Mouse (Mus musculus): ENCODE measurements around the gene Gm47841. TPM values are rescaled to one million over a fixed set of nuclear protein-coding genes. Genes with fewer than 3 reads are reported as not detected.

Gene Gm47841
- polyA plus RNA-seq, 1 experiment = not detected

GRCm38 (mm10) chr15:101001685-101002084, 45.5 kb downstream of the Gm47841 start:
- Histone ChIP-seq H3K9me3 (ENCODE audit: control insufficient read depth, low read length) (no peaks in the 10 kb centered on the region), H3K36me3 (ENCODE audit: control insufficient read depth) (no peaks in the 10 kb centered on the region), H3K4me1 (ENCODE audit: control insufficient read depth) (peaks cover 2% of the 10 kb centered on the region; the same call in 1 of the 2 replicates), H3K27me3 (ENCODE audit: control insufficient read depth) (peaks cover 6% of the 10 kb centered on the region; the same call in 1 of the 2 replicates), H3K4me3 (replicated peaks) (no peak overlapping the region)
- TF ChIP-seq TAL1 (IDR thresholded peaks at IDR 0.05; ENCODE audit: low read length) (no peak), GATA1 (IDR thresholded peaks at IDR 0.05; ENCODE audit: low read length) (no peak)

DNA sequence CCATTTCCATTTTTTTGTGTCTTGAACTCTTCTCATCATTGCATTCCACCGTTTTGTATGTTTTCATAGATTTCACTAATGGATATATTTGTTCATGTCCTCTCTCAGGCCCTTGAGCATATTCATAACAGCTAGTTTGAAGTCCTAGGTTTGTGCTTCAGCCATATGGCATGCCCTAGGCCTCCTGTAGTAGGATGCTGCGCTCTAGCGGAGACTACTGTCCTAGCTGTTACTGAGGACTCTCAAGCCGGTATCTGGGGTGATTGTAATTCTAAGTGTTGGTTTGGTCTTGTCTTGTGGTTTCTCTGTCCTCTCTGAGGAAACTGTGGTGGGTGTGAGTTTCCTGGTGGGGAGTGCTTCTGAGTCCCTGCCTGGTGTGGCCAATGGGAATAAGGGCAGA, 50.1 kb downstream of the Gm47841 start:
- Histone ChIP-seq H3K4me3 (replicated peaks) (no peak overlapping the region), H3K27me3 (ENCODE audit: control insufficient read depth) (peaks cover 2% of the 10 kb centered on the region; the same call in 1 of the 2 replicates), H3K36me3 (ENCODE audit: control insufficient read depth) (no peaks in the 10 kb centered on the region), H3K4me1 (ENCODE audit: control insufficient read depth) (peaks cover 1% of the 10 kb centered on the region; the same call in 1 of the 2 replicates), H3K9me3 (ENCODE audit: control insufficient read depth, low read length) (no peaks in the 10 kb centered on the region)
- TF ChIP-seq TAL1 (IDR thresholded peaks at IDR 0.05; ENCODE audit: low read length) (no peak), GATA1 (IDR thresholded peaks at IDR 0.05; ENCODE audit: low read length) (no peak)

Other genes starting within 250 kb of the Gm47841 start
- not detected in 2 replicates for gene Scn8a, start 177.5 kb downstream of the Gm47841 start, polyA plus RNA-seq (2012)
- not detected in 2 replicates for gene Fignl2, start 31.2 kb upstream of the Gm47841 start, polyA plus RNA-seq (2012)
- not detected in 2 replicates for gene Ankrd33, start 68.4 kb upstream of the Gm47841 start, polyA plus RNA-seq (2012)
- gene Acvrl1, start 81.1 kb upstream of the Gm47841 start, polyA plus RNA-seq (2012) = 0.15 TPM in 1 of 2 replicates, not detected in the other
- 0.02 and 0.03 TPM in 2 replicates for gene Acvr1b, start 126.7 kb upstream of the Gm47841 start, polyA plus RNA-seq (2012)
- 0.05 TPM in 1 of 2 replicates, not detected in the other for gene Grasp, start 176.8 kb upstream of the Gm47841 start, polyA plus RNA-seq (2012)
- 0.14 and 0.16 TPM in 2 replicates for gene Nr4a1, start 206.9 kb upstream of the Gm47841 start, polyA plus RNA-seq (2012)
- 2.8 and 3.0 TPM in 2 replicates for gene Atg101, start 236.9 kb upstream of the Gm47841 start, polyA plus RNA-seq (2012)
- gene 6030408B16Rik, start 245.8 kb upstream of the Gm47841 start, polyA plus RNA-seq (2012) = not detected in 2 replicates